Mouse (Mus musculus) small intestine, adult 2 months (tissue): ENCODE data around the gene Cdk5rap2. TPM values are rescaled to one million over a fixed set of nuclear protein-coding genes. Genes with fewer than 3 reads are reported as not detected.

Experiments
- H3K27ac ChIP-seq: fragments of 200-500 bp; 2 replicates; pipeline ENCODE4 v1.5.1; 2012; ENCODE audit warnings: low read depth, low read length, control low read depth, inconsistent platforms; ENCODE audit not compliant: insufficient read depth
- H3K27me3 ChIP-seq: fragments of 200-500 bp; 2 replicates; pipeline ENCODE4 v1.6.1; 2012; ENCODE audit warnings: mild to moderate bottlenecking, moderate library complexity, low read length, inconsistent platforms; ENCODE audit not compliant: control insufficient read depth, insufficient read depth
- H3K36me3 ChIP-seq: fragments of 200-500 bp; 2 replicates; pipeline ENCODE4 v1.6.1; 2012; ENCODE audit warnings: mild to moderate bottlenecking, low read length, control low read depth, inconsistent platforms; ENCODE audit not compliant: control insufficient read depth, insufficient read depth
- H3K4me1 ChIP-seq: fragments of 200-500 bp; 2 replicates; pipeline ENCODE4 v1.6.1; 2012; ENCODE audit warnings: low read length, inconsistent platforms, mixed read lengths; ENCODE audit not compliant: control insufficient read depth, insufficient read depth, insufficient read length
- H3K4me3 ChIP-seq: fragments of 200-500 bp; 2 replicates; pipeline ENCODE4 v1.5.1; 2012; ENCODE audit warnings: low read depth, mild to moderate bottlenecking, control low read depth, inconsistent platforms, low read length, moderate library complexity
- CTCF ChIP-seq: fragments of 200-500 bp; IDR thresholded peaks from 2 replicates; pipeline ENCODE4 v1.5.1; 2012; ENCODE audit warnings: low read depth, mild to moderate bottlenecking, control low read depth, inconsistent platforms, low read length, moderate library complexity, mixed read lengths; ENCODE audit not compliant: insufficient replicate concordance, insufficient read length; ENCODE audit errors: extremely low read depth
- POLR2A ChIP-seq: fragments of 200-500 bp; IDR thresholded peaks from 2 replicates; pipeline ENCODE4 v1.6.1; 2012; ENCODE audit warnings: low read depth, mild to moderate bottlenecking, control low read depth, inconsistent platforms, low read length, moderate library complexity
- WGBS: fragments of 180-500 bp; shearing (Covaris S2); methylation state at CpG from one replicate; pipeline ENCODE4 v1.1.7; 2018; 5-methylcytosine and 5-hydroxymethylcytosine counted together
- polyA plus RNA-seq: library from polyadenylated mRNA; depleted of rRNA; stranded (reverse); fragments of >200 nt; gene quantifications from 2 replicates; pipeline ENCODE4 v1.2.3, GENCODE M21; 2012

Gene Cdk5rap2
- polyA plus RNA-seq, 1 experiment = 14.4 TPM

DNA sequence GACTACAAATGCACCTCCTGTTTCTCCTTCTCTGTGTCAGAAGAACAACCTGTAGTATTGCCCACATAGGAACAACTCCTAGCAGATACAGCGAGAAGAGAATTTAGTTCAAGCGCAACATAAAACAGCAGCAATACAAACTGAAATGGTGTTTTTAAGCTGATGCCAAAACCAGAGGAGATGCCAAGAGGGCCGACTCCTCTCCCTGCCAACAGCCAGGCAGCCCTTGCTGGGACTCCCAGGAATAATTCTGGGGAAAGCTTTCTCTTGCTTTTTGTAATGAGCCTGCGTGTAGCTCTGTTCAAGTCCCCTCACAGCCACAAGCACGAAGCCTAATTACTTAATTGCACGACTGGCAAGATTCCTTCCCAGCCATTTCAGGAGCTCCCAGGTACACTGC is 120.9 kb downstream of the Cdk5rap2 start:
- Histone ChIP-seq H3K27me3 (no peaks in the 10 kb centered on the region), H3K4me1 (no peaks in the 10 kb centered on the region), H3K27ac (no peak overlapping the region), H3K36me3 (peaks cover 8% of the 10 kb centered on the region), H3K4me3 (no peak overlapping the region)
- TF ChIP-seq CTCF = no peak
- no peak for TF ChIP-seq POLR2A
- WGBS = 93% methylated on average over 6 of the region's 6 CpGs

DNA sequence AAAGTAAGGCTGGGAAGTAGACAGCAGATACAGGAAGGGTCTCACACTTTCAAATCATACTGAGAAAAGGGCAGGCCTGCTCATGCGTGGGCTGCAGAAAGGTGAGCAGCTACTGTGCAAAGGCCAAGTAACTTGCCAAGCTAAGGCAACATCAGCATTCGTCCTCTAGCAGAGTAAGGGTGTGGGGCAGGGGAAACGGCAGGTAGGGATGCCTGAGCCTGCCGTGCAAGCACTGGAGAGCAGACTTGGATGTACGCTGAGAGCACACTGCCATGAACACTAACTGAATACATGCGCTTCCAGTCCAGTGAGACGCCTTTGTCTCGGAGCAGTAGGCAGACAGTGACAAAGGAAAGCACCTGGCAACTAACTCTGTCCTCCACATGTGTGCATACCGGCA is 127.1 kb downstream of the Cdk5rap2 start:
- Histone ChIP-seq H3K27me3 (no peaks in the 10 kb centered on the region), H3K4me1 (no peaks in the 10 kb centered on the region), H3K27ac (no peak overlapping the region), H3K36me3 (peaks cover 16% of the 10 kb centered on the region), H3K4me3 (no peak overlapping the region)
- WGBS = 93% methylated on average over 9 of the region's 9 CpGs
- no peak for TF ChIP-seq POLR2A
- no peak for TF ChIP-seq CTCF

DNA sequence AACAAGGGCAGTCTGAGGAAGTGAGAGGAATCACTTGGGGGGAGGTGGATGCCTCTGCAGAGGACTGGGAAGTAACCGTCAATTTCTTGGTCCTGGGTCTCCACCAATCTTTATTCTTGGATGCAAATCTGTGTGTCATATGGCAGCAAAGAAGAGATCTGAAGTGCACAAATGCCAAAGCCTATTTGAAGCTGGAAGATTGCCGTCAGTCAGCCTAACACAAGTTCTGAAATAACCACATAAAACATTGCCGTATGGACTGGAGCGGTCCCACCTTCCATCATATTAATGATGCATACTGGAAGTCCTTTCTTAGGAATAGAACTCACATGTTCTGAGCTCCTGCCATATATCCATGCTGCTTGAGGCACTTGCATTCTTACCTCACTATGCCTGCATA is 131.4 kb downstream of the Cdk5rap2 start:
- Histone ChIP-seq H3K4me1 (no peaks in the 10 kb centered on the region), H3K27ac (no peak overlapping the region), H3K4me3 (no peak overlapping the region), H3K27me3 (no peaks in the 10 kb centered on the region), H3K36me3 (peaks cover 16% of the 10 kb centered on the region)
- TF ChIP-seq CTCF (no peak), POLR2A (no peak)
- WGBS = 99% methylated on average over 4 of the region's 4 CpGs

DNA sequence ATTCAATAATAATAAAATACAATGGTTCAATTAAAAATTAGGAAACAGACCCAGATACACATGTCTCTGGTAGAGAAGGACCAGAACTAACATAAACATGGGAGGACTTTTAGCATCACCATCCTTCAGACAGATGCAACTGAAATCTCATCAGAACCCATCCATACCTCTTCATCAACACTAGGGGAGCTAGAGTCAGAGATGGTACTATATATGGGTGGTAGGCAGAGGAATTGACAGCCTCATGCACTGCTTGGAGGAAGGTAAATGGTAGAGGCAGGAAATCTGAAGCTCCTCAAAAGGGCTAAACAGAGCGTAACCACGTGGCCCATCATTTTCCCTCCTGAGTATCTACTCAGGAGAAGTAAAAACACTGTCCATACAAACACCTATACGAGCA is 132.2 kb downstream of the Cdk5rap2 start:
- no peaks in the 10 kb centered on the region for H3K27me3 ChIP-seq
- H3K27ac ChIP-seq = no peak overlapping the region
- no peak overlapping the region for H3K4me3 ChIP-seq
- peaks cover 15% of the 10 kb centered on the region for H3K36me3 ChIP-seq
- 95% methylated on average over 3 of the region's 3 CpGs for WGBS
- no peaks in the 10 kb centered on the region for H3K4me1 ChIP-seq
- TF ChIP-seq CTCF (no peak), POLR2A (no peak)

DNA sequence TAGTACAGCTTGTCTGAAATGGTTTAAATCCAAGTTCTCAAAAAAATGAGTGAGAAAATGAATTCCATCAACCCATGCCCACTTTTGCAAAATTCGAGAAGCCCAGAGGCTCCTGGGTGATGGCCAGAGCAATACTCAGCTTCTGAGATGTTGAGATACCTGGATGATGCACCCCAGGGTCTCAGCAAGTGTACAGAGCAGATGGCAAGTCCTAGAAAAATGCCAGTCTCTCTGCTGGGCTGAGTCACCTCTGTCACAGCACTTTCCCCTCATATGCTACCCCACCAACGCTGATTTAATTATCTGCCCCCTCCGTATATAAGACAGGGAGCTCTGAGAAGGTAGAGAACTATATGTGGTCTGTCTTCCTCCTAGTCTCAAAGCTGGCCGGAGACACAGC is 137.3 kb downstream of the Cdk5rap2 start:
- H3K4me3 ChIP-seq = no peak overlapping the region
- 89% methylated on average over 4 of the region's 4 CpGs for WGBS
- H3K27ac ChIP-seq = no peak overlapping the region
- TF ChIP-seq POLR2A (no peak), CTCF (no peak)
- H3K4me1 ChIP-seq = no peaks in the 10 kb centered on the region
- H3K36me3 ChIP-seq = peaks cover 6% of the 10 kb centered on the region; the same call in 1 of the 2 replicates
- H3K27me3 ChIP-seq = no peaks in the 10 kb centered on the region

DNA sequence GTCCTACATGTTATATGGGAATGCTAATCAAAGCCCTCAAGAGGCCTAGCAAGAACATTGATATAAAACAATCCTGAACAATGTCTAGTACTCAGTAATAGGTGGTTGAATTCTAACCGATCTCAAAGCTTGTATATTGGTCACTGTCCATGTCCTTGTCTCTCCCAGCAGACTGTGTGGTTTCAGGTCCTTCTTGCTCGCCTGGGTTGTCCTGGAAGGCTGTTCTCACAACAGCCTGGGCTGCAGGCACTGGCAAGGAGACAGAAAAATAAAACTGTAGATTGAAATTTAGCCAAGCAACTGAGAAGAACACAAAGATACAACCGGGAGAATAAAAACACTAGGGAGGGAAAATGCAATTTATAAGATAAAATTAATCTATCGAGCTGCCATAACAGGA is 137.7 kb downstream of the Cdk5rap2 start:
- 85% methylated on average over 4 of the region's 4 CpGs for WGBS
- TF ChIP-seq POLR2A (no peak), CTCF (no peak)
- Histone ChIP-seq H3K4me3 (no peak overlapping the region), H3K27me3 (no peaks in the 10 kb centered on the region), H3K4me1 (no peaks in the 10 kb centered on the region), H3K27ac (no peak overlapping the region), H3K36me3 (peaks cover 6% of the 10 kb centered on the region; the same call in 1 of the 2 replicates)

DNA sequence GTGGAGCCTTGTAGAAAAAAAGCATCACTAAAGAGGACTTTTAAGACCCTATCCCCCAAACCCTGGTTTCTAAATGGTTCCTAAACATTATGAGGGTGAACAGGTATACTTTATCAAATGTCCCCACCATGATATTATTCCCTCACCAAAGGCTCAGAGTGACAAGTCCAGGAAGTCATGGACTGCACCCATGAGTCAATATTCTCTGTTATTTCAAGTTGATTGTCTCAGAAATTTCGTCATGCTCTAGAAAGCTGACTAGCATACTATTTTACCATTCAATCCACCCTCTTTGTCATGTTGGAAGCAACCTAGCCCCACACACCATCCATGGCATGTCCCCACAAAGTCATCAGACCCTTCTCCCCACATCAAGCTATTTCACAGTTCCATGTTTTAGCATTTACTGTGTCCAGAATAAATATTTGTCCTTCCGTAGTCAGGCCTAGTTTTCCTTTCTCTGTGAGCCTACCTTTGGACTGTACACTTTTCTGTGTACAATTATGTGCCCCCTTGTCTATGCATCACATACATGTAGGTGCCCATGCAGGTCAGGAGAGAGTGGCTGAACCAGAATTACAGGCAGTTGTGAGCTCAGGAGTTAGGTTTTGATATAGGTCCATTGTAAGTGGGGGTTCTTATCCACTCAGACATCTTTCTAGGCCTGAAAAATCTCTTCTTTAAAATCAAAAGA is 142.9 kb downstream of the Cdk5rap2 start:
- TF ChIP-seq CTCF = no peak
- TF ChIP-seq POLR2A = no peak
- peaks cover 6% of the 10 kb centered on the region; the same call in 1 of the 2 replicates for H3K36me3 ChIP-seq
- 79% methylated on average over 2 of the region's 2 CpGs for WGBS

More for the DNA sequence above, 142.9 kb downstream of the Cdk5rap2 start:
- Histone ChIP-seq H3K4me1 (no peaks in the 10 kb centered on the region), H3K27me3 (no peaks in the 10 kb centered on the region), H3K4me3 (no peak overlapping the region), H3K27ac (no peak overlapping the region)
